Mouse (Mus musculus) cerebellum, adult 2 months (tissue): ENCODE measurements at regions not wholly inside any gene's neighbourhood (a gene's known extent, or its start where the extent isn't known, plus 50 kb on each side); places are given as distances from the start of the nearest gene placed in this dataset.

Source experiments
- CTCF ChIP-seq: fragments of 200-500 bp; IDR thresholded peaks from 2 replicates; pipeline ENCODE4 v1.5.1; 2011; ENCODE audit warnings: low read depth, mild to moderate bottlenecking, control low read depth, low read length, moderate library complexity, borderline replicate concordance; ENCODE audit not compliant: insufficient read depth
- POLR2A ChIP-seq: fragments of 200-500 bp; IDR thresholded peaks from 2 replicates; pipeline ENCODE4 v1.6.1; 2011; ENCODE audit warnings: low read length, control low read depth, borderline replicate concordance; ENCODE audit not compliant: insufficient read depth

DNA sequence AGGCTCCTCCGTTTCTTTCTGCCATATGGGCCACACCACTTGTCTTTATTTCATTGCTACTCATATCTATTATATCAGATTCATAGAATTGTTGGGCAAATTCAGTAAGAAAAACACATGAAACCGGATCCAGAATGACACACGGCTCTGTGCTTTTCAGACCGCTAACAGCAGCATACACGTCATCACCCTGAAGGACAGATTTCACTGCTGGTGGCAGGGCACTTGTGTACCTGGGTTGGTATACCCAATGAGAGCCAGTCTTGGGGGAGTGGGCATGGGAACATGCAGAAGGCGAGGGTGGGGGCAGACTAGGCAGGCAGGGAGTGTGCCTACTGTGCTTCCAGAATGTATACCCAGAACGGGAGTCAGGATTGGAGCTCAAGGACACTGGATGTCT lies 98.7 kb upstream of the Prox1 start:
- no peak for TF ChIP-seq CTCF
- no peak for TF ChIP-seq POLR2A
